Mouse (Mus musculus) testis, adult 2 months (tissue): ENCODE results near the gene Magi1.

ENCODE experiments used
- CTCF ChIP-seq: fragments of 200-500 bp; IDR thresholded peaks from 2 replicates; pipeline ENCODE4 v1.5.1; 2012; ENCODE audit warnings: low read depth, mild to moderate bottlenecking, inconsistent platforms, low read length, moderate library complexity; ENCODE audit not compliant: control insufficient read depth, insufficient read depth, insufficient replicate concordance
- POLR2A ChIP-seq: fragments of 200-500 bp; IDR thresholded peaks from 2 replicates; pipeline ENCODE4 v1.6.1; 2012; ENCODE audit warnings: low read depth, mild to moderate bottlenecking, inconsistent platforms, low read length, moderate library complexity; ENCODE audit not compliant: control insufficient read depth

DNA sequence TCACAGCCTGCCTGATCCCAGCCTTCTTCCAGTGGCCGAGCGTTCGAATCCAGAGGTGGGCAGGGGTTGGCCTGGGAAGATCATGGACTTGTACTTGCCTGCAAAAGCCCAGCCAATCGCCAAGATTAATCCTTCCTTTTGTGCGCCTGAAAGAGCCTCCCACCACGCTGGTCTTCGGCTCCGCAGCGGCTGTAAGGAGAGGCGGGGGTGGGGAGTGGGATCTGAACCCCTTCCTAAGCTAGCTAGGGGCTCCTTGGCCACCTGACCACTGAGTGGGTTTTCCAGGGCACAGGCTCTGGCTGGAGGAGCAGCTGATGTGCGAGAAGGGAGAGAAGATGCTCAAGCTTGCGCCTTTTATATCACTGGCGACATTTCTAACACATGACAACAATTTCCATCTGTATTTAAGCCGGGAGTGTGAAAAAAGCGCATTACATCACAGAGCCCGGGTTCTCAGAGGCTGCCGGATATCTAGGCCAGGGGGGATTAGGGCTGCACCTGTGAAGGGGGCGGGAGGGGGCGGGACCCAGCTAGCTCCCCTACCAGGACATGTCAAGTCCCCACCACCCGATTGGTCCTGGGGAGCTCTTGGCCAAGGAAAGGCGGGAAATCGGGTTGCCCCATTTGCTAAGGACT is 370.4 kb downstream of the Magi1 start:
- TF ChIP-seq CTCF (no peak), POLR2A (no peak)
